Mouse (Mus musculus) cerebral cortex, adult 2 months (tissue): ENCODE data around the gene Gm21953.

Experiments
- WGBS: fragments of 180-500 bp; shearing (Covaris S2); methylation state at CpG from one replicate; pipeline ENCODE4 v1.1.7; 2018; 5-methylcytosine and 5-hydroxymethylcytosine counted together

Gm21953 gene

GRCm38 (mm10) chr4:42293967-42294366 lies at the start of gene Gm21953:
Gene Gm21953 (plus strand): TSS chr4:42294267.
- no CpG with 5 or more reads among the region's 18 CpGs for WGBS

GRCm38 (mm10) chr4:42255467-42255866 lies 38.6 kb upstream of the Gm21953 start, which contains the start of gene Ccl21b:
Gene Ccl21b (plus strand): TSS chr4:42255767.
- no CpG with 5 or more reads among the region's 5 CpGs for WGBS

- no CpG with 5 or more reads among the region's 1 CpGs for WGBS
These were observed 24.0 kb downstream of the Gm21953 start, which contains the start of gene Fam205a3 for GRCm38 (mm10) chr4:42318034-42318433. Gene Fam205a3 (plus strand): TSS chr4:42318334.
